Mouse (Mus musculus): Measurements from ENCODE around the gene Gaa. TPM values are rescaled to one million over a fixed set of nuclear protein-coding genes. Genes with fewer than 3 reads are reported as not detected.
A peak's percentile ranks its signal among the peaks of the same experiment; 100 is the strongest.

Gene Gaa
- polyA plus RNA-seq, 1 experiment = 46.2 TPM

DNA sequence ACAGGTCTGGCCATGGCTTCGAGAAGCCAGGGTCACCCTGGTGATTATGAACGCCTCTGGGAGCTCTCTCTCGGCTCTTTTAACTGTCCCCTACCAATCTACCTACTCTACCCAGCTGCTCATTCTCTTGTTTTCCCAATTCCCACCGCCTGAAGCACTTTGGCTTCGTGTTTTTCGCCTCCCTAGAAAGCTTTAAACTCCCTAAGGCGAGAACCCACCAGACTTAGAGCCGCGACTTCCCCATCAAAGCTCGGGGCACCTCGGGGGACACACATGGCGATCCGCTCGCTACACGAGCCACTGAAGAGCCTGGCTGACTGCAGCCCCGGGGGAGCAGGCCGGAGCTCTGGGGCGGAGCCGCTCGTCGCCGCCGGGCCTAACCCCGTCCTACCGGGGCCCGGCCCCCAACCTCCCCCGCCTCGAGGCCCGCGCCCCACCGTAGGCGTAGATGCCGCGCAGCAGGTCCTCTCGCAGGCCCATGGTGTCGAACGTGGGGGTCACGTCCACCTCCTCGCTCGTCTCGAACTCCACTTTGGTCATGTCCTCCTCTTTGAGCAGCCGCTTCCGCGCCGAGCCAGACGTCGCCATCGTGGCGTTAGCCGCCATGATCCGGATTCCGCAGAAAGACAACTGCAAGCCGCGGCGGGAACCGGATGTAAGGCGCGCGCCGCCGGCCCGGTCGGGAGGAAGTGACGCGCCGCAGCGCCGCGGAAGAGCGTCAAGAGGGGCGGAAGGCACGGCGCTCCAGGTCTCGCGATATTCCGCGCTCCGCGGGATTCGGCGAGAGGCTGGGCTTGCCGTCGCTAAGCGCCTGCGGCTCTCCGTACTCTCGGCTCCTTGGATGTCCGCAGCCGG lies 31.9 kb downstream of the Gaa start, which contains the start of gene Eif4a3:
Gene Eif4a3, minus strand, starts transcription at position 699 of the 855 bp plus-strand sequence.
- peak within 1 kb of the TSS; percentile 89 for H3K4me3 ChIP-seq (ENCODE audit: control insufficient read depth, low read depth, low read length)
- no peaks in the 10 kb centered on the region for H3K27me3 ChIP-seq (ENCODE audit: control insufficient read depth, insufficient read depth, low read length)
- no peaks in the 10 kb centered on the region; the same call in 1 of the 2 replicates for H3K36me3 ChIP-seq (ENCODE audit: control insufficient read depth, insufficient read depth, low read length)
- peak within 1 kb of the TSS; percentile 88 for H3K27ac ChIP-seq (ENCODE audit: control insufficient read depth, insufficient read depth, low read depth, low read length)
- no peaks in the 10 kb centered on the region; the same call in 1 of the 2 replicates for H3K4me1 ChIP-seq (ENCODE audit: control insufficient read depth, insufficient read depth, low read length)
- TF ChIP-seq POLR2A (IDR thresholded peaks at IDR 0.05; ENCODE audit: control insufficient read depth, low read depth, low read length) = peak; percentile 91
- no peak for TF ChIP-seq CTCF (IDR thresholded peaks at IDR 0.05; ENCODE audit: control insufficient read depth, insufficient read depth, insufficient replicate concordance, low read depth, low read length)

DNA sequence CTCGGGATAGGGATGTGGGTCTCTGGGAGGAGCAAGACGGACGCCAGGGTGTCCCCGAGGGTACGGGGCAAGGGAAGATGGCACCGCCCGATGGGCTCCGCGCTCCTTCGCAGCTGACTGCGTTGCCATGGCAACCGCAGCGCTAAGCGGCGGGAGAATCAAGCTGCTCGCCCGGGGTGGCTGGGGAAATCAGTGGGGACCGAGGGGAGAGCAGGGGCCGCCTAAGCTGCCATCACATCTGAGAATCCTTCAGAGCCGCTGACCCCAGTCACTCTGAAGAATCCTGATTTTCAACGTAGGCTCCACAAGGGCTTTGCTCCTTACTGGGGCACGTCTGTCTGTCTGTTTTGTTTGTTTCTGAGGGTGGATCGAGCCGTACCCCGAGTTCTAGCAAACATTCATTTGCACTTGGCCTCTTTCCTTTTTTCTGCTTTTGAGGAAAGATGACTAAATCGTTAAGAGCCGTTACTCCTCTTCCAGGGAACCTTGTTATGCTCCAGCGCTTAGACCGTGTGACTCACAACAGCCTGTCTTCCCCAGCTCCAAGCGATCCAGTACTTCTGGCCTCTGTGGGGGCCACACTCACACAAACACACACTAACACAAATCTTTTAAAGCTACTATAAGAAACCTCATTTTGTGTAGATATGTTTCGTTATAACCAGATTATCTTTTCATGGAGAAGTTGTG lies 32.7 kb downstream of the Gaa start:
- Histone ChIP-seq H3K4me1 (ENCODE audit: control insufficient read depth, insufficient read depth, low read length) (no peaks in the 10 kb centered on the region; the same call in 1 of the 2 replicates), H3K27ac (ENCODE audit: control insufficient read depth, insufficient read depth, low read depth, low read length) (peak overlapping the region; percentile 78), H3K36me3 (ENCODE audit: control insufficient read depth, insufficient read depth, low read length) (no peaks in the 10 kb centered on the region; the same call in 1 of the 2 replicates), H3K27me3 (ENCODE audit: control insufficient read depth, insufficient read depth, low read length) (no peaks in the 10 kb centered on the region), H3K4me3 (ENCODE audit: control insufficient read depth, low read depth, low read length) (peak overlapping the region; percentile 89)
- TF ChIP-seq POLR2A (IDR thresholded peaks at IDR 0.05; ENCODE audit: control insufficient read depth, low read depth, low read length) = no peak
- TF ChIP-seq CTCF (IDR thresholded peaks at IDR 0.05; ENCODE audit: control insufficient read depth, insufficient read depth, insufficient replicate concordance, low read depth, low read length) = no peak

DNA sequence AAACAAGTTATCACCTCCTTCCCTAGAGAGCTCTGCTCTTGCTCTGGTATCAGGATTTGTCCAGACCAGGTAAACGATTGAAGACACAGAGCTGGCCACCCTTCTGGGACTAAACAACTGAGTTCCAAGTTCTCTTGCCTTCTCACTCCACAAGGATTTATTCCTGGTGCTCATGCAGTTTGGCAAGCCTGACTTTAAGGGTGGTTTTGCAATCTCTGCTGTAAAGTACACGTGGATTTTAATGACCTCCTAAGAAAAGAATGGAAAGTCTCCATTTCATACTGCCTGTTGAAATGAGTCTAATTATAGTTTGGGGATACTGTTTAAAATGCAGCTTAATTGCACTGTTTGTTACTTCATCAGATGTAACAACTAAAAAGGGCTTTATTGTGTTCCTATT lies 33.3 kb downstream of the Gaa start:
- TF ChIP-seq POLR2A (IDR thresholded peaks at IDR 0.05; ENCODE audit: control insufficient read depth, low read depth, low read length) = no peak
- TF ChIP-seq CTCF (IDR thresholded peaks at IDR 0.05; ENCODE audit: control insufficient read depth, insufficient read depth, insufficient replicate concordance, low read depth, low read length) = no peak
- no peak overlapping the region for H3K4me3 ChIP-seq (ENCODE audit: control insufficient read depth, low read depth, low read length)
- no peak overlapping the region for H3K27ac ChIP-seq (ENCODE audit: control insufficient read depth, insufficient read depth, low read depth, low read length)
- H3K36me3 ChIP-seq (ENCODE audit: control insufficient read depth, insufficient read depth, low read length) = no peaks in the 10 kb centered on the region; the same call in 1 of the 2 replicates
- no peaks in the 10 kb centered on the region for H3K27me3 ChIP-seq (ENCODE audit: control insufficient read depth, insufficient read depth, low read length)
- H3K4me1 ChIP-seq (ENCODE audit: control insufficient read depth, insufficient read depth, low read length) = no peaks in the 10 kb centered on the region; the same call in 1 of the 2 replicates

DNA sequence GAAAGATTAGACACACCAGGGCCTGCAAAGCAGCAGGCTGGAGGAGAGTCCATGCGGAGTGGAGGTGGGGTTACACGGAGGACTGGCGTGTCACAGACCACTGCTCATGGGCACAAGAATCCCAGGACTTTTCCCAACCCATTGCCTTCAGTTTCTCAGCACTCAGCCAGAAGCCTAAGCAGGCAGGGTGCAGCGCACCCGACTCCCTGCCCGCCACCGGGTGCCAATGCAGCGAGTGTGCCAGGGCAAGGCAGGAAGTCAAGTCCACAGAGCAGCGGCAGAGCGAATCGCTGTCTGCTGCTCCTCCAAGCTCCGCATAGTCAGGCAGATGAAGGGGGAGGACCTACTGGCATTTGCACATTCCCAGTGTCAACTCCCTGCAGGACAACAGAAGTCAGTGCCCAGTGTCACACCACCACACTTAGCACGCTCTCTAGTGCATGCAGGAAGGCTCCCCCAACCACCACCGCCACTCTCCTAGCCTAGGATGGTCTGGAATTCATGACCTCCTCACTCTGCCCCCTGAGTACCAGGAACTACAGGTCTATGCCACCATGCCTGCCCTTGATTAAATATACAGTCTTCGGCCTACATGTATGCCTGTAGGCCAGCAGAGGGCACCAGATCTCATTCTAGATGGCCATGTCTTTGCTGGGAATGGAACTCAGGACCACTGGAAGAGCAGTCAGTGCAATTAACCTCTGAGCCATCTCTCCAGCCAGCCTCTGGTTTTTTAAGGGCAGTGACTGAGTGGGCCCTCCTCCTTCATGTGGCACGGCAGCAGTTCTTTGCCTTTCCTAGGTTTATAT lies 37.4 kb downstream of the Gaa start:
- H3K27me3 ChIP-seq (ENCODE audit: control insufficient read depth, insufficient read depth, low read length) = no peaks in the 10 kb centered on the region
- H3K4me3 ChIP-seq (ENCODE audit: control insufficient read depth, low read depth, low read length) = no peak overlapping the region
- TF ChIP-seq POLR2A (IDR thresholded peaks at IDR 0.05; ENCODE audit: control insufficient read depth, low read depth, low read length) (no peak), CTCF (IDR thresholded peaks at IDR 0.05; ENCODE audit: control insufficient read depth, insufficient read depth, insufficient replicate concordance, low read depth, low read length) (peak; percentile 18; the same call in 1 of the 2 replicates)
- no peaks in the 10 kb centered on the region for H3K36me3 ChIP-seq (ENCODE audit: control insufficient read depth, insufficient read depth, low read length)
- peaks cover 6% of the 10 kb centered on the region for H3K4me1 ChIP-seq (ENCODE audit: control insufficient read depth, insufficient read depth, low read length)
- no peak overlapping the region for H3K27ac ChIP-seq (ENCODE audit: control insufficient read depth, insufficient read depth, low read depth, low read length)

DNA sequence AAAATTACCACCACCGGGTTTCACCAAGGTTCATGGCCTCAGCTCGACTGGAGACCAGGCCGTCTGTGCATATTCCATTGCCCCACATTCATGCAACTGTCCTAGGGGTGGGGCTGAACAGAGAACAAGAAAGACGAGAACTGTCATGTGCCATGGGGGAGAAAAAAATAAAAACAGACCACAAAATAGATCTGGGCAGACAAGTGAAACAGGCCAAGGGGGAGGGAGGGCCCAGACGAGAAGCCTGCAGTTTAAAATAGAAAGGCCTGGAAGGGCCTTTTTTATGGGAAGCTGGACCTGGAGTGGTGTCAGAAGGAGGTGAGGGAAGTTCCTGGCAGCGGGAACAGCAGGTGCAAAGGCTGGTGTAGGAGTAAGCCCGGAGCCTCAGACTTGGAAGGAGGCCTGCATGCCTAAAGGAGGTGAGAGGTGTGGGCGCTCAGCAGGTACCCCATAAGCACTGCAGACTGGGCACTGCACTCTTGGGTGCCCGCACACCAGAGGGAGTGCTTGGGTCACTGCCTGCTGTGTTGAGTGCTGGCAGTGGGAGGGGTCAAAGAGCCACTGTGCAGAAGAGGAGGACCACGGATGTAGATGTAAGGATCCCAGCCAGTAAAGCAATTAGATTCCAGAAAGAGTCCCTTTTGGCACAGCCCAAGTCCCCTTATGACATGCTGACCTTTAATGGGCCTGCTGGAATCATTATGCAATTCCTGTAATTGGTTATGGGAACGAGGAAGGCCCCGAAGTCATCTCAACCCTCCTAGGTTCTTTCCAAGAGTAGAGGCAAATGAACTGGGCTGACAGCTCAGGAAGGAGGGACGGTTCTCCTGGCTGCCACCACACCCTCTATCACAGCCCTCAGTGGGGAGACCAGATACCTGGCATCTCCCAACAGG lies 39.3 kb downstream of the Gaa start:
- peaks cover 6% of the 10 kb centered on the region for H3K4me1 ChIP-seq (ENCODE audit: control insufficient read depth, insufficient read depth, low read length)
- H3K27me3 ChIP-seq (ENCODE audit: control insufficient read depth, insufficient read depth, low read length) = no peaks in the 10 kb centered on the region
- H3K27ac ChIP-seq (ENCODE audit: control insufficient read depth, insufficient read depth, low read depth, low read length) = no peak overlapping the region
- no peak overlapping the region for H3K4me3 ChIP-seq (ENCODE audit: control insufficient read depth, low read depth, low read length)
- TF ChIP-seq POLR2A (IDR thresholded peaks at IDR 0.05; ENCODE audit: control insufficient read depth, low read depth, low read length) = no peak
- no peak for TF ChIP-seq CTCF (IDR thresholded peaks at IDR 0.05; ENCODE audit: control insufficient read depth, insufficient read depth, insufficient replicate concordance, low read depth, low read length)
- no peaks in the 10 kb centered on the region for H3K36me3 ChIP-seq (ENCODE audit: control insufficient read depth, insufficient read depth, low read length)

DNA sequence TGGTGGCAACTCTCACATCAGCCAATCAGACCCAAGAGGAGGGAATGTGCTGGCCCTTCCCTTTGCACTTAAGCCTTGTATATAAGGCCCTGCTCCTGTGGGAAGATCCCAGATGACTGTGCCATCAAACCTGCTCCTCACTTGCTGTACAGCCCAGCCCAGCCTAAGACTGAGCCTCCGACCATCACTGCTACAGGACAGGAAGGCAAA lies 39.9 kb downstream of the Gaa start, which contains the start of gene Card14:
Gene Card14, plus strand, starts transcription at position 111 of the 210 bp plus-strand sequence.
- Histone ChIP-seq H3K36me3 (ENCODE audit: control insufficient read depth, insufficient read depth, low read length) (no peaks in the 10 kb centered on the region), H3K27ac (ENCODE audit: control insufficient read depth, insufficient read depth, low read depth, low read length) (peak within 1 kb of the TSS; percentile 15; the same call in 1 of the 2 replicates), H3K27me3 (ENCODE audit: control insufficient read depth, insufficient read depth, low read length) (no peaks in the 10 kb centered on the region), H3K4me1 (ENCODE audit: control insufficient read depth, insufficient read depth, low read length) (peaks cover 6% of the 10 kb centered on the region), H3K4me3 (ENCODE audit: control insufficient read depth, low read depth, low read length) (no peak within 1 kb of the TSS)
- TF ChIP-seq CTCF (IDR thresholded peaks at IDR 0.05; ENCODE audit: control insufficient read depth, insufficient read depth, insufficient replicate concordance, low read depth, low read length) = no peak
- no peak for TF ChIP-seq POLR2A (IDR thresholded peaks at IDR 0.05; ENCODE audit: control insufficient read depth, low read depth, low read length)
